Mouse (Mus musculus): Measurements from ENCODE around the gene Cd24a.

Cd24a gene

DNA sequence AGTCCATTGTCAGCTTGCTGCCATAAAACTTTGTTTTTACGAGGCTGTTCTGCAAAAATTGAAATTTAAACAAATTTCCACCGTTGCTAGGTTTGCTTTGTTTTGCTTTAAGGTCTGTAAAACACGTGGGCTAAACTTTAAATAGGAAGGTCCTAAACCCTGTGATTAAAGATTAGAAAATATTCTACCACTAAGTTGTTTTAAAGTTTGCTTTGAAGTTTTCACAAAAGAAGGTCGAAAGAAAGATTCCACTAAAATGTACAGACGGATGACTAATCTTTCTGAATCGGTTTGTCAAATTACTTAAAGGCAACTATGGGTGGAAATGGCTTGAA, at the start of gene Cd24a:
Gene Cd24a (plus strand): TSS at position 288 of the 335 bp plus-strand sequence.
- DNase-seq (ENCODE audit: low spot score in 2 of 2), result no peak

DNA sequence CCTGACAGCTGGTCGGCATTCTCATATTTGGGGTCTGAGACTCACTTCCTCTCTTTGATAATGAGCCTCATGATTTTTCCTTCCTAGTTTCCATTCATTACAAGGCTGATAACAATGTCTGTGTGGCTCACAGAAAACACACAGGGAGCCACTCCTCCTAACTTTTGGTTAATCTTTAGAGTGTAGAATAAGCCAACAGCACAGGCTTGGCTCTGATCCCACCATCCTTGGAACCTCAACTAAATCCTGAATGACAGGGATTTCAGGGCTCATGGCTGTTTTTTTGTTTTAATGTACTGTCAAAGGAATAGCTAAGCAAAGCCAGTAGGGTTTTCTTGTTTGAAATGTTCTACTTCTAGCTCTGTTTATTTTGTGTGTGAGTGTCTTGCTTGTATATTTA, 43.7 kb upstream of the Cd24a start:
- no peak for DNase-seq (ENCODE audit: low spot score in 2 of 2)

DNA sequence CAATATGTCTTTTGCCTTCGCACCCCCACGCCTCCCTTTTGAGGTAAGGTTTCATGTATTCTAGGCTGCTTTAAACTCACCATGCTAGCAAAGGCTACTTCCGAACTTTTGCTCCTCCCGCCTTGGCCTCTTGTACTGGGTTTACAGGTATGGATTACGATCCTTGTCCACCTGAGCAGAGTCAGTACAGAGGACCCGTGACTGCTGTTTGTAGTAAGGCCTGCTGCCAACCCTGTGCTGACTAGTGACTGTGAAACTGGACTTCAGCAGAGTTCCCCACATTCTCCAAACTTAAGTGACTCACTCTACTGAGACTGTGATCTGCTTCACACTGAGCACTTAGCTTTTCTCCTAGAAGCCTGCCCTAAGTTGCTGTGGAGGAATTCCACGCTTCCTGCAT, 40.4 kb upstream of the Cd24a start:
- no peak for DNase-seq (ENCODE audit: low spot score in 2 of 2)

DNA sequence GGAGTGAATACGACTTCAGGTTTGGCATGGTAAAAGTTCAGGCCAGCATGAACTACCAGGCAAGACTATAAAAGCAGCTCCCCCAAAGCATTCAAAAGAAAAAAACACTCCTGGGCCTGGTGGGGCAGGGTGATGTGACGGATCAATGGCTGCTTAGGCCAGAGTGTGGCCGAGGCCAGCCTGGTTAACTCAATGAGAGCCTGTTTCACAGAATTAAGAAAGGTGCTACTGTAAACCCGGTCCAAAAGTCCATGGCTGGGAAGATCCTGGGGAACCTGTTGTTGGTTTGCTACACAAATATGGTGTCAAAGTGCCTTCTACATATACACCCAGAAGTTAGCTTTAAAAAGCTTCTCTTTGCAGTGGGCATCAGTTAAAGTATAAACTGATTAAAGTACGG, 39.3 kb upstream of the Cd24a start:
- DNase-seq (ENCODE audit: low spot score in 2 of 2), result no peak

DNA sequence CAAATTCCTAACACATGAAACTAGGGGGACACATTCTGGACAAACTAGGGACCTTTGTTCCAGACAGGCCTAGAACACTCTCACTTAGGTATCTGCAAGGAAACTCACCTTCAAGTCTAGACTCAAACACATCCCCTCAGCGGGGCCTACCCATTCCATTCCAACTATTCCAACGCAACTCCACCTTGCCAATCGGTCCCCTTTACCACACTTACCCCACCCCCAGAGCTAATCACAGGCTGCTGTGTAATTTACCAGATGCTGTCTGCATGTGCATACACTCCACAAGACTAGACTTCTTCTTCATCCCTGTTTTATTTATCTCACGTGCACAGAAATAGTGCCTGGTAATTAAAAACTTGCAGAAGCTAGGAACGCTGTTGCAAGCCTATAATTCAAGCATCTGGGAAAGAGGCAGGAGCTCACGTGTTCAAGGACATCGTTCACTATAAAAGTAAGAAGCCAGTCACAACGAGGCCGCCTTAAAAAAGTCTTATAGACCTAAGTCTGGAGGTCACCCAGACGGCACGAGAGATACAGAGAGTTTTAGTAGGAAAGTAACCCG, 38.3 kb upstream of the Cd24a start:
- DNase-seq (ENCODE audit: low spot score in 2 of 2), result no peak

- peak; percentile 80 to 93 for DNase-seq (ENCODE audit: low spot score in 2 of 2)
These were observed 37.5 kb upstream of the Cd24a start, which contains the start of gene 1700021F05Rik for GRCm38 (mm10) chr10:43540442-43541152. Gene 1700021F05Rik, minus strand, starts transcription at chr10:43540994.

DNA sequence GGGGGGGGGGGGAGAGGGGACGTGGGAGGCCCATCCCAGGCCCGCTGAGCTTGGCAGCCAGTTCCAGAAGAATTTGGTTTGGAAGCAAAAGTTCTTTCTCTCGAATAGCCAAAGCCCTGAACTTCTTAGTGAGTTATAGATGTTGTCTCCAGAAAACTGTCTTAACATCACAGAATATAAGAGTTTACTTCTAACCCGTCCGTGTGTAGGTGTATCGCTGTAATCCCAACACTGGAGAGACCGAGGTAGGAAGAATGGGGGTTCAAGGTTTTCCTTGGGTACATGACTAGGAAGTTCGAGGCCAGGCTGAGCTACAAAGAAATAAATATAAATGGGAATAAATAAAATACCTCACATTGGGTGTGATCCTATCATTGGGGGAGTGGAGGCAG, 36.9 kb upstream of the Cd24a start:
- no peak for DNase-seq (ENCODE audit: low spot score in 2 of 2)

DNA sequence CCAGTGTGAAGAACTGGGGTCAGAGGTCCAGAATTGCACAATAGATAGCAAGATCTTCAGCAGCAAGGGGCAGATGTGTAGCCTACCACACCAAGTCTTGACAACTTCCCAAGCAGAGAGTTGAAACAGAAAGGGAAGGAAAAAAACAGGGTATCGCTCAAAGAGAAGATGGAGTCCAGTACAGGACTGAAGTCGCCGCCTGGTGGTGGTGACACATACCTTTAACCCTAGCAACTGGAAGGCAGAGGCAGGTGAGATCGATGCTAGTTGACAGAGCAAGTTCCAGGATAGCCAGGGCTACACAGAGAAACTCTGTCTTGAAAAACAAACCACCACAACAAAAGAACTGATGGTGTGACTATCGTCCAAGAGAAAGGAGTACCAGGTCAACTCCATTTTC, 28.7 kb upstream of the Cd24a start:
- DNase-seq (ENCODE audit: low spot score in 2 of 2), result no peak

DNA sequence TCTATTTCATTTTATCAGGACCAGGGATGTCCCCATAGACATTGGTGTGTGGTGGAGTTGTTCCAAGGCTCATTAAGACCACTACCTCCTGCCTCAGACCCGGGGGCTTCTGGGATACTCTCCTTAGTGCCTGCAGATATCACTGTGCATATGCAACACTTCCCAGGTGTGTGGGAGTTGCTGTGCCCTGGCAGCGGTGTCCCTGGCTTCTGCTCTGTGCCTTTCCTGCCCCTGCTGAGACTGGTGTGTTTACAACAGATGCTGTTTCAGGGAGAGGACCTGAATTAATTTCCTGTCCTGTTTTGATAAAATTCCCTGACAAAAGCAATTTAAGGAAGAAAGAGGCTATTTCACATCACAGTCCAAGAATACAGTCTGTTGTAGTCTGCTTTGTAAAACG, 27.2 kb upstream of the Cd24a start:
- no peak for DNase-seq (ENCODE audit: low spot score in 2 of 2)

GRCm38 (mm10) chr10:43551388-43551787, 26.7 kb upstream of the Cd24a start:
- no peak for DNase-seq (ENCODE audit: low spot score in 2 of 2)

DNA sequence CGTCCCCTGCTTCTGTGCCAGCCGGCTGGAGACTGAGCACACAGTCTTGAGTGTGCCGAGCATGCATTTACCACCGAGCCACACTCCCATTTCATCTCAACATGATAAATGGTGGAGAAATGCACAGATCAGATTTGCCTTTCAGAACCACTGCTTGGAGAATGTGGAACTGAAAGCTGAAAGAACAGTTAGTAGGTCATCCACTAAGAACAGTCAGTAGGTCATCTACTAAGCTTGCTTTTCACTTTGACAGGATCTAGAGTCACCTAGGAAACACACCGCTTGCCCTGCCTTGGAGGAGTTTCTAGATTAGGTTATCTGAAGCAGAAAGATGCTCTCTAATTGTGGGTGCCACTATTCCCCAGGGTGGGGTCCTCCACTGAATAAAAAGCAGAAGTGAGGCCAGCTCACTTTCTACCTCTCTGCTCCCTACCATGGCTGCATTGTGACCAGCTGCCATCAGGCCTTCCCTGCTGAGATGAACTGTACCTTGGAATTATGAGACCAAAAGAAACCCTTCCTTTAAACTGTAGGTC, 20.4 kb upstream of the Cd24a start:
- DNase-seq (ENCODE audit: low spot score in 2 of 2), result no peak

DNA sequence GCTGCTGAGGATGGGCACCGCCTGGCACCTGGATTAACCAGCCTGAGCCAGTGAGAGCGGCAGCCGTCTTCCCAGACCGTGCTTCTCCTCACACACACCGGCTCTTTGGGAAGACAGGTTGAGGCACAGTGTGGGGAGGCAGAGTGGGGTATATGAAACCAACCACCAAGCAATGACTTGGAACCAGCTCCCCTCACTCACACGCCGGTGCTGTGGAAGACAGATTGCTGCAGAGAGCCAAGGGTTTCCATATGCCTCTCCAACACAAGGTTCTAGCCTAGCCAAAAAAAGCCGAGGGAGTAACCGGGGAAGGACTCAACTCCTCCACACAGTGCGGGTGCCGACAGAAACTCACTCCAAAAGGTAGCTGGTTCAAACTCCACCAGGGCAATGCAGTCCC, 18.8 kb upstream of the Cd24a start:
- DNase-seq (ENCODE audit: low spot score in 2 of 2), result no peak

- no peak for DNase-seq (ENCODE audit: low spot score in 2 of 2)
These were observed 17.3 kb upstream of the Cd24a start for GRCm38 (mm10) chr10:43560765-43561164.

GRCm38 (mm10) chr10:43561311-43561710, 16.8 kb upstream of the Cd24a start:
- no peak for DNase-seq (ENCODE audit: low spot score in 2 of 2)

DNA sequence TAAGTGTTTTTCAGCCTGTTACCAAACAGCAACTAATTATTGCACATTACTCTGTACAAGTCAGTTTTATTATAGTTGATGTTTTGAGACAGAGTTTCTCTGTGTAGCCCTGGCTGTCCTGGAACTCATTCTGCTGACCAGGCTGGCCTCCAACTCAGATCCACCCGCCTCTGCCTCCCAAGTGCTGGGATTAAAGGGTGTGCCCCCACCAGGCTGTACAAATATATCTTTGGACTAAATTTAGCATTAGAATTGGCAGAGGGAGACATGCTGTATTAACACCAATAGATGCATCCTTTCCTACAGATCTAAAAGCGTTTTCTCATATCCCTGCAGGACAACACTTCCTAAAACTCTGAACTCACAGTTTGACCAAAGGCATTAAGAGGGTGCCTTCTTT, 3.7 kb upstream of the Cd24a start:
- DNase-seq (ENCODE audit: low spot score in 2 of 2), result no peak

- DNase-seq (ENCODE audit: low spot score in 2 of 2), result peak; percentile 10 to 85
These were observed 3.1 kb upstream of the Cd24a start for GRCm38 (mm10) chr10:43574956-43575355.

GRCm38 (mm10) chr10:43577299-43577996, 636 bp upstream of the Cd24a start:
- DNase-seq (ENCODE audit: low spot score in 2 of 2), result no peak

DNA sequence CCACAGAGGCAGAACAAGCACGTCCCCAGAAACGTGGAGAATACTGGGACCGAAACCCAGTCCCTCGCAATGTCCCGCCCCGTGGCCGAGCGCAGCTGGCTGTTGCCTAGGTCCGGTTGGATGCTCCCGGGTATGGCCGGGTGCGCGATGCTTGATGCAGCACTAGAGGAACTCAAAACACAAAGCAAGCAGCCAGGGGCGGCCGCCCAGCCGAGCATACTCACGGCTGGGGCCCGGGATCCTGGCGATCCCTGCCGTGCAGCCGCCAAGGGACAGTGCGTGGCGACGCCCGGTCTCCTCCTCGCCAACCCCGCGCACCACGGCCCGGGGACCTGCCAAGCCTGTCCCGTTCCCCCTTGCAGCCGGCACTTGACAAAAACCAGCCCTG, 276 bp downstream of the Cd24a start:
- DNase-seq (ENCODE audit: low spot score in 2 of 2), result no peak

- DNase-seq (ENCODE audit: low spot score in 2 of 2), result no peak
These were observed 783 bp downstream of the Cd24a start for GRCm38 (mm10) chr10:43578754-43579380.

DNA sequence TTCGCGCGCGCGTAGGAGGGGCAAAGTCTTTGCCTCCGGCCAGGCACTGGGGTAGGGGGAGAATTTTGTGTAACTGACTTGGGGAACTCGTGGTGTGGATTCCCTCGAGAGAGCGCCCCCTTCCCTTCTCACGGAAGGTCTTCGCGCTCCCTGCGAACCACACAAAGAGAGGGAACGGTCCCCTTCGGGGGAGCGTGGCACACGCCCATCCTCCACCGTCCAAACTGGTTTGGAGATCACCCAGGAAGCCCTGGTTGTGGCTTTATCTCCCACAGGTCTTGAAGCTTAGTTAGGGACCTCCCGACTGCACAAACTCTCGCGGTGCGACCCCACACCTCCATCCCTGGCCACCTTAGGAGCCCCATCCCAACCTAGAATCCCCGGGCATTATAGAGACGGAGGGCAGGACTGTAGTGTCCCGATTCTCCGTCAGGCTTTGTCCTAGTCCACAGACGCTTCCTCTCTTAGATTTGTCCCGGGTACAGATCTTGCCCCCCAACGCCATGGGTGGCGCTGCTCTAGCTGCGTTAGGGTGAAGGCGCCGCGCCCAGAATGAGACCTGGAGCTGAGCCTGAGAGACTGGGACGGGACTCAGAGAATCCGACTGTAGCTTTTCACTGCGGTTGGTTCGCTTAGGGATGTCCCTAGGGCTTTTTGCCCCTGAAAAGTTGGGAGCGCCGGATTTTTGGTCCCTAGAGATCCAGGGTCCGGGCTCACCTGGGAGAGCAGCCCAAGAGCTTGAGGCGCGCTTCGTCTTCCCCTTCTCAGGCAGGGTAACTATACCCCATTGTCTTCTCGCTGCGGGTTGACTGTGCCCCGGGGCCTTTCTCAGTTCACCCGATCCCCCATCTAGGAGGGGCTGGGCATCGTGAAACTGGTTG, 1.5 kb downstream of the Cd24a start:
- no peak for DNase-seq (ENCODE audit: low spot score in 2 of 2)

DNA sequence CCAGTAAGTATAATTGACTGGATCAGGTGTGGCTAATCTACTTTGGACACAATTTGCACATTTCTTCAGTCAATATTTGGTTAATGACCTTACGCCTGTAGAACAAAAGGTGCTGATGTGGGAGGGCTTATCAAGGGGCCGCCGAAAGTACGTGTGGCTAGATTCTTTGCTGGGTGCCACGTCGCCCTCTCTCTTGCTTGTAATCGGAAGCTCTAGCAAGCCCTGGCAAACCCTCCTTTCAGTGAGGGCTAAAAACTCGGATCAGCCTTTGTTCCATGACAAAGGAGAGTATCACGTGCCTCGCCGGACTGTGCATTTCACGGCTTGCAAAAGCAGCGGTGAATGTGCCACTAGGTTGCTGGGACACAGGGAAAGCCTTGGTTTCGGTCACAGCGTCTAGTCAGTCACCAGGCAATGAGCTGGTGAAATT, 2.6 kb downstream of the Cd24a start:
- no peak for DNase-seq (ENCODE audit: low spot score in 2 of 2)

GRCm38 (mm10) chr10:43581260-43581659, 3.2 kb downstream of the Cd24a start:
- no peak for DNase-seq (ENCODE audit: low spot score in 2 of 2)

Data from left cerebral cortex, adult 9 months (tissue).